Mouse (Mus musculus): ENCODE data around the gene Wfdc1. TPM values are rescaled to one million over a fixed set of nuclear protein-coding genes. Genes with fewer than 3 reads are reported as not detected.

The Wfdc1 gene
- polyA plus RNA-seq, 1 experiment from 2014 or later, result 21.8 TPM

DNA sequence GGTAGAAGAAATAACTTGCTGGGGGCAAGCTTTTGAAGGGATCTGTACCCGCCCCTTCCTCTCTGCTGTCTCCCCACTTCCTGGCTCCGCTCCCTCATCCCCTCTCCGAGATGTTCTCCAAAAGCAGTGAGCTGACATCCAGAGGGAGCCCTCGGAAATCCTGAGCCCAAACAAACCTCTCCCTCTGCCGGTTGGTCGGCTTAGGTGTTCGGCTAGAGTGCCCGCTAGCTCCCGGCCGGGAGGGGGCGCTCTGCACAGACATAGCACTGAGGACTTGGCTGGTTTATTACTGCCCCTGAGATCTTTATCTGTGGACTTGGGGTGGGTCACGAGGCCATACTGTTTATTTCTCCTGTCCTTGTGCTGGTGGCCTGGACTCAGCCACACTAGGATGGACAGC, 3.1 kb downstream of the Wfdc1 start:
- H3K9ac ChIP-seq, result no peak overlapping the region
- no peaks in the 10 kb centered on the region for H3K36me3 ChIP-seq
- ATAC-seq (ENCODE audit: insufficient read depth, low FRiP score, low read depth), result no peak
- WGBS, result 44% methylated on average over 12 of the region's 12 CpGs
- H3K27me3 ChIP-seq (replicated peaks), result no peaks in the 10 kb centered on the region
- peaks cover 32% of the 10 kb centered on the region for H3K4me1 ChIP-seq
- H3K27ac ChIP-seq, result peak overlapping the region; percentile 60
- H3K4me3 ChIP-seq (replicated peaks), result no peak overlapping the region
- no peaks in the 10 kb centered on the region for H3K9me3 ChIP-seq
- no peak overlapping the region for H3K4me2 ChIP-seq

DNA sequence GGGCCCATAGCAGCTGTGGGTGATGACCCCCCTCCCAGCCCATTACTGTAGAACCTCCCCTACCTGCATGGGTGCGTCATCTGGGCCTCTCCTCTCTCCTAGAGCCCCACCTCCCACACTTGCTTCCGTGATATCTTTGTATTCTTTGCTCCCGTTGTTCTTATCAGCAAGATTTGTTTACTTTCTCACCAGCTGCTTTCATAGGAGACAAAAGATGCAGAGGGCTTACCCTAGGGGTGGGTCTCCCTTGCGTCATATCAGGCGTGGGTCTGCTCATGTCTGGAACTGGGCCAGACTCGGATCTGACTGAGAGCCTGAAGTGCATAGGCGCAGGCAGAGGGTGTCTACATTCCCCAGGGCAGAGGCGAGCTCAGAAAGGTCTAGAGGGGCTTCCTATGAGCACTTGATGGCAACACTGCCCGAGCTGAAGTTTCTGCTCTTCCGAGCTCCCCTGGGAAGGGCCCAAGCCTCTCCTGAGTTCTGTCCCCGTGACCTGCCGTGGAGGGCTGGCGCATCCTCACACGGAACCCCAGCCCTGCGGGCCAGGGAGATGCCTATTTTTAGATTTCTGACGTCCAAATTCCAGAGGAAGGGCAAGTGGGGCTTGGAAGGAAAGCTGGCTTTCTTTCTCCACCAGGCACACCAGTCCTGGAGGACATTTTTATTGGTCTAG, 4.4 kb downstream of the Wfdc1 start:
- Histone ChIP-seq H3K4me3 (replicated peaks) (no peak overlapping the region), H3K27ac (peak overlapping the region; percentile 88), H3K4me1 (peaks cover 27% of the 10 kb centered on the region), H3K4me2 (peak overlapping the region; percentile 43), H3K36me3 (no peaks in the 10 kb centered on the region), H3K9me3 (no peaks in the 10 kb centered on the region), H3K27me3 (replicated peaks) (no peaks in the 10 kb centered on the region), H3K9ac (no peak overlapping the region)
- 22% methylated on average over 16 of the region's 16 CpGs for WGBS
- ATAC-seq (ENCODE audit: insufficient read depth, low FRiP score, low read depth), result peak; percentile 82

- no peak for ATAC-seq (ENCODE audit: insufficient read depth, low FRiP score, low read depth)
- Histone ChIP-seq H3K9me3 (no peaks in the 10 kb centered on the region), H3K4me3 (replicated peaks) (no peak overlapping the region), H3K9ac (no peak overlapping the region), H3K4me1 (peaks cover 19% of the 10 kb centered on the region), H3K27me3 (replicated peaks) (no peaks in the 10 kb centered on the region), H3K27ac (no peak overlapping the region), H3K4me2 (no peak overlapping the region), H3K36me3 (no peaks in the 10 kb centered on the region)
- WGBS, result 77% methylated on average over 11 of the region's 11 CpGs
Measured at GRCm38 (mm10) chr8:119673976-119674555, 7.9 kb downstream of the Wfdc1 start.

GRCm38 (mm10) chr8:119675457-119675856, 9.3 kb downstream of the Wfdc1 start:
- H3K9me3 ChIP-seq, result no peaks in the 10 kb centered on the region
- H3K4me2 ChIP-seq, result no peak overlapping the region
- H3K4me1 ChIP-seq, result peaks cover 13% of the 10 kb centered on the region
- H3K27ac ChIP-seq, result no peak overlapping the region
- no peak for ATAC-seq (ENCODE audit: insufficient read depth, low FRiP score, low read depth)
- H3K4me3 ChIP-seq (replicated peaks), result no peak overlapping the region
- WGBS, result 81% methylated on average over 5 of the region's 5 CpGs
- no peaks in the 10 kb centered on the region for H3K27me3 ChIP-seq (replicated peaks)
- H3K9ac ChIP-seq, result no peak overlapping the region
- H3K36me3 ChIP-seq, result no peaks in the 10 kb centered on the region

DNA sequence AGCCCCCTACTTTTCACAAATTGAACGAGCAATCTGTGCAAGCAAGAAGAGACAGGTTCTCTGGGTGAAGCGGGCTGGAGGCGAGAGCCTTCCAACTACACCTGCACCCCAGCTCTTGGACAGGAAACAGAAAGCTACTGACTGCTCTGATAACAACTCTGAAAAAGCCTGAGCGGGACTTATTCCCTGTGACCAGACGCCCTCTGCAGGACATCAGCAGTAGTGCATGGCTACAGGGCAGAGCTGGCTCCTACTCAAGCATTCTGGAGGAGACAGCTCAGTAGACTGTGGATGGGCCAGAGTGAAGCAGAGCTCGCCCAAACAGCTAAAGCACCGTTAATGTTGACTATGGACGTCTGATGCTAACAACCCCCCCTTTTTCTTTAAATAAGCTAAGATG, 10.2 kb downstream of the Wfdc1 start:
- WGBS, result 12% methylated on average over 8 of the region's 8 CpGs
- peak; percentile 58; the same call in 1 of the 2 replicates for ATAC-seq (ENCODE audit: insufficient read depth, low FRiP score, low read depth)

DNA sequence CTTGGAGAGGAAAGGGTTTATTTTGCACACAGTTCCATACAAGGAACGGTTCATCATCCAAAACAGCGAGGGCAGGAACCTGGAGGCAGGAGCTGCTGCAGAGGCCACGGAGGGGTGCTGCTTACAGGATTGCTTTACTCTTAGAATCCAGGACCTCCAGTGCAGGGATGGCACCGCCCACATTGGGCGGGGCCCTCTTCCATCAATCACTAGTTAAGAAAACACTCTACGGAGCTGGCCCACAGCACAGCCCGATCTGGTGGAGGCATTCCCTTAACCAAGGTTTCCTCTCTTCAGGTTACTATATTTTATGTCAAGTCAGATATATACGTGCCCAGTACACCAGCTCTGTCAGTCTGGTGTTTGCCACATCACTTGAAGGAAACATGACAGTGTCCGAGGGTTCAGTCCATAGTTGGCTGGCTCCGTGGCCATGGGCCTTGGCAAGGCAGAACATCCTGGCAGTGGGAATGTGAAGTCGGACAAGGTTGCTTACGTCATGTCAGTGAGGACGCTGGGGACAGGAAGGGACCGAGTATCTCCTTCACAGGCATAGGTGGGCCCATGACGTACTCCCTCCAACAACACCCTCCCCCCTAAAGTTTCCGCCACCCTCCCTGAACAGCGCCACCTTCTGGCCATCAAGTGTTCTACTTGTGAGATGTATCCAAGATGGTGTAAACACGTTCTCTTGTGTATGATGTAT, 12.1 kb downstream of the Wfdc1 start:
- WGBS, result 9% methylated on average over 18 of the region's 18 CpGs
- 0 out of 2 replicates have a peak overlapping the region, but pooled peaks have one; percentile 3 for H3K4me3 ChIP-seq (replicated peaks)
- no peak overlapping the region for H3K9ac ChIP-seq
- no peak overlapping the region for H3K27ac ChIP-seq
- no peaks in the 10 kb centered on the region for H3K36me3 ChIP-seq
- H3K9me3 ChIP-seq, result no peaks in the 10 kb centered on the region
- H3K4me2 ChIP-seq, result peak overlapping the region; percentile 30; the same call in 1 of the 2 replicates
- no peaks in the 10 kb centered on the region for H3K27me3 ChIP-seq (replicated peaks)
- 0 out of 2 replicates have a peak, but pooled peaks cover 6% of the 10 kb centered on the region for H3K4me1 ChIP-seq
- no peak for ATAC-seq (ENCODE audit: insufficient read depth, low FRiP score, low read depth)

More for the DNA sequence above, 10.2 kb downstream of the Wfdc1 start:
- H3K9ac ChIP-seq, result no peak overlapping the region
- H3K9me3 ChIP-seq, result no peaks in the 10 kb centered on the region
- H3K27ac ChIP-seq, result no peak overlapping the region
- H3K36me3 ChIP-seq, result no peaks in the 10 kb centered on the region
- H3K27me3 ChIP-seq (replicated peaks), result no peaks in the 10 kb centered on the region
- H3K4me1 ChIP-seq, result 0 out of 2 replicates have a peak, but pooled peaks cover 6% of the 10 kb centered on the region
- no peak overlapping the region for H3K4me3 ChIP-seq (replicated peaks)
- no peak overlapping the region for H3K4me2 ChIP-seq

DNA sequence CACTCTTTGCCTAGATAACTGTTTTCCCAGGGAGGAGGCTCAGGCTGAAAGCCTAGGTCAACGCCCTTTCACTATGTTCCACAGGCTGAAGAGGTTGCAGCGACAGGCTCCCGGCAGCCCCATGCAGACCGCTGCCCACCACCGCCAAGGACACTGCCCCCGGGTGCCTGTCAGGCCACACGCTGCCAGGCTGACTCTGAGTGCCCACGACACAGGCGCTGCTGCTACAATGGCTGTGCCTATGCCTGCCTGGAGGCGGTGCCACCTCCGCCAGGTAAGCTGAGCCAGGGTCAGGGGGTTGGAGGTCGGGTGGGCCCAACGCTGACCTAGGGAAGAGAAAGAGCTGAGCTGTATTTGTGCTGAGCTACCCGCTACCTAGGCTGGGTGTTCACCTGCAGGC, 13.0 kb downstream of the Wfdc1 start:
- H3K27me3 ChIP-seq (replicated peaks), result no peaks in the 10 kb centered on the region
- ATAC-seq (ENCODE audit: insufficient read depth, low FRiP score, low read depth), result no peak
- H3K4me2 ChIP-seq, result no peak overlapping the region
- H3K4me1 ChIP-seq, result 0 out of 2 replicates have a peak, but pooled peaks cover 6% of the 10 kb centered on the region
- no peaks in the 10 kb centered on the region for H3K9me3 ChIP-seq
- H3K27ac ChIP-seq, result no peak overlapping the region
- 64% methylated on average over 14 of the region's 14 CpGs for WGBS
- H3K36me3 ChIP-seq, result no peaks in the 10 kb centered on the region
- H3K4me3 ChIP-seq (replicated peaks), result no peak overlapping the region
- no peak overlapping the region for H3K9ac ChIP-seq

DNA sequence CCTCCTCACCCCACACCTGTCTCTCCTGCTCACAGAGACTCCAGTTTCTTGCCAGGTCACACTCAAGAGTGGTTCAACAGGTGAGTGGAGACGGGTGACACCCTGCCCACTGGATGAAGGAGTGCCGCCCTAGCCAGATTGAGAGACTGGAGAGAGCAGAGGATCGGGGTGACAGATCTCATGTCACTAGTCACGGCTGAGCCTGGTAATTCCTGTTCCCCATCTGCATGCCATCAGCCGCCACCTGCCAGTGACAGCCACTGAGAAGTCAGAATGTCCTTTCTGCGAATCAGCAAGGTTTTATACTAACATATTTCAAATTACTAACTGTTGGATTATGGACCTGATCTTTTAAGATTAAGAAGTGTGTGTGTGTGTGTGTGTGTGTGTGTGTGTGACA, 24.4 kb downstream of the Wfdc1 start:
- no peak overlapping the region for H3K4me2 ChIP-seq
- H3K27ac ChIP-seq, result no peak overlapping the region
- H3K9ac ChIP-seq, result no peak overlapping the region
- 60% methylated on average over 6 of the region's 6 CpGs for WGBS
- H3K9me3 ChIP-seq, result no peaks in the 10 kb centered on the region
- ATAC-seq (ENCODE audit: insufficient read depth, low FRiP score, low read depth), result no peak
- no peaks in the 10 kb centered on the region for H3K36me3 ChIP-seq
- H3K4me3 ChIP-seq (replicated peaks), result no peak overlapping the region
- no peaks in the 10 kb centered on the region for H3K4me1 ChIP-seq
- 0 out of 2 replicates have a peak, but pooled peaks cover 6% of the 10 kb centered on the region for H3K27me3 ChIP-seq (replicated peaks)

GRCm38 (mm10) chr8:119691989-119692388, 25.8 kb downstream of the Wfdc1 start:
- H3K4me2 ChIP-seq, result no peak overlapping the region
- no peaks in the 10 kb centered on the region for H3K4me1 ChIP-seq
- no peaks in the 10 kb centered on the region for H3K9me3 ChIP-seq
- no peaks in the 10 kb centered on the region for H3K36me3 ChIP-seq
- no peak for ATAC-seq (ENCODE audit: insufficient read depth, low FRiP score, low read depth)
- no peak overlapping the region for H3K27ac ChIP-seq
- no peak overlapping the region for H3K9ac ChIP-seq
- WGBS, result 68% methylated on average over 4 of the region's 4 CpGs
- H3K27me3 ChIP-seq (replicated peaks), result 0 out of 2 replicates have a peak, but pooled peaks cover 6% of the 10 kb centered on the region
- no peak overlapping the region for H3K4me3 ChIP-seq (replicated peaks)

DNA sequence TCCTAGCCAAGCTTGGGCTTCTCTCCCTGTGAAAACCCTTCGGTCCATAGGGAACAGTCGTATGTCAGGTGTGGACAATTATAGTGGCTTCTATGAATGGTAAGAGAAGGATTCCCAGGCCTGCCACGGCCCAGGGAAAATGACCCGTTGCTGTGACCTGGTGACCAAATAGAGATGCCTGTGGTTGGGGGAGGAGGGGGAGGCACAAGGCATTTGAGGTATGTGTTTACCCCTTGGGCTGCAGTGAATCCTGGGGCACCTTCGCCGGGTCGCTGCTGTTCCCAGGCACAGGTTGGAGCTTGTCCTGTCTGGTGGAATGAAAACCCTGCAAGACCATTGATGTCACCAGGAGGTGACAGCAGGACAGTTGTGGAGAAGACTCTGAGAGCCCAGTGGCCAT, 28.5 kb downstream of the Wfdc1 start:
- Histone ChIP-seq H3K4me1 (peaks cover 9% of the 10 kb centered on the region; the same call in 1 of the 2 replicates), H3K9me3 (no peaks in the 10 kb centered on the region), H3K27ac (no peak overlapping the region), H3K36me3 (no peaks in the 10 kb centered on the region), H3K4me2 (no peak overlapping the region), H3K9ac (no peak overlapping the region), H3K4me3 (replicated peaks) (no peak overlapping the region), H3K27me3 (replicated peaks) (peaks cover 17% of the 10 kb centered on the region)
- no peak for ATAC-seq (ENCODE audit: insufficient read depth, low FRiP score, low read depth)
- 56% methylated on average over 7 of the region's 7 CpGs for WGBS

GRCm38 (mm10) chr8:119697163-119697562, 31.0 kb downstream of the Wfdc1 start:
- Histone ChIP-seq H3K4me1 (peaks cover 11% of the 10 kb centered on the region; the same call in 1 of the 2 replicates), H3K9ac (no peak overlapping the region), H3K36me3 (no peaks in the 10 kb centered on the region), H3K4me2 (no peak overlapping the region), H3K27me3 (replicated peaks) (peaks cover 33% of the 10 kb centered on the region), H3K4me3 (replicated peaks) (no peak overlapping the region), H3K27ac (0 out of 2 replicates have a peak overlapping the region, but pooled peaks have one; percentile 26), H3K9me3 (no peaks in the 10 kb centered on the region)
- WGBS, result 91% methylated on average over 2 of the region's 2 CpGs
- no peak for ATAC-seq (ENCODE audit: insufficient read depth, low FRiP score, low read depth)

GRCm38 (mm10) chr8:119698960-119699359, 32.8 kb downstream of the Wfdc1 start:
- peak overlapping the region; percentile 31 for H3K4me3 ChIP-seq (replicated peaks)
- H3K4me1 ChIP-seq, result peaks cover 11% of the 10 kb centered on the region; the same call in 1 of the 2 replicates
- no peaks in the 10 kb centered on the region for H3K9me3 ChIP-seq
- H3K36me3 ChIP-seq, result no peaks in the 10 kb centered on the region
- WGBS, result under 1% methylated on average over 12 of the region's 12 CpGs
- peak overlapping the region; percentile 53 for H3K4me2 ChIP-seq
- H3K27me3 ChIP-seq (replicated peaks), result peaks cover 33% of the 10 kb centered on the region
- ATAC-seq (ENCODE audit: insufficient read depth, low FRiP score, low read depth), result no peak
- no peak overlapping the region for H3K27ac ChIP-seq
- H3K9ac ChIP-seq, result no peak overlapping the region

Data from stomach, embryonic 15.5 days (tissue).